Mouse (Mus musculus) kidney, embryonic 16.5 days (tissue): ENCODE data around the gene Ggcx. TPM values are rescaled to one million over a fixed set of nuclear protein-coding genes. Genes with fewer than 3 reads are reported as not detected.
"Not testable (repeated sequence)": the region's sequence is repeated elsewhere in the genome, so short reads cannot be mapped to it uniquely, and the experiment has no call there.

Experiments
- ATAC-seq: fragments of 200-750 bp; cut with Nextera tagmentation; 2 replicates; pipeline ENCODE4 v1.8.0; 2017; ENCODE audit warnings: moderate TSS enrichment; ENCODE audit not compliant: low FRiP score, low TSS enrichment
- H3K27ac ChIP-seq: fragments of 300-500 bp; sonication (generic); 2 replicates; pipeline ENCODE4 v1.5.1; 2014; ENCODE audit warnings: low read length
- H3K27me3 ChIP-seq: fragments of 300-500 bp; sonication (generic); 2 replicates; pipeline ENCODE4 v1.6.1; 2014; ENCODE audit warnings: low read length, control low read depth, mixed read lengths; ENCODE audit not compliant: insufficient read depth
- H3K36me3 ChIP-seq: fragments of 300-500 bp; sonication (generic); 2 replicates; pipeline ENCODE4 v1.6.1; 2014; ENCODE audit warnings: low read length, control low read depth, mixed read lengths; ENCODE audit not compliant: insufficient read depth
- H3K4me1 ChIP-seq: fragments of 300-500 bp; sonication (generic); 2 replicates; pipeline ENCODE4 v1.6.1; 2014; ENCODE audit warnings: low read length, control low read depth, mixed read lengths; ENCODE audit not compliant: insufficient read depth
- H3K4me2 ChIP-seq: fragments of 300-500 bp; sonication (generic); replicated peaks from 2 replicates; pipeline ENCODE4 v1.6.1; 2014; ENCODE audit warnings: low read depth, low read length
- H3K4me3 ChIP-seq: fragments of 300-500 bp; sonication (generic); 2 replicates; pipeline ENCODE4 v1.5.1; 2014; ENCODE audit warnings: mild to moderate bottlenecking, low read length
- H3K9ac ChIP-seq: fragments of 300-500 bp; sonication (generic); replicated peaks from 2 replicates; pipeline ENCODE4 v1.6.1; 2014; ENCODE audit warnings: low read length
- H3K9me3 ChIP-seq: fragments of 300-500 bp; sonication (generic); 2 replicates; pipeline ENCODE4 v1.6.1; 2016; ENCODE audit warnings: low read length, control low read depth
- WGBS: fragments of 180-500 bp; shearing (Covaris S2); extraction: QIAGEN DNeasy Blood & Tissue Kit; methylation state at CpG from one replicate; pipeline ENCODE4 v1.1.7; 2014; 5-methylcytosine and 5-hydroxymethylcytosine counted together
- polyA plus RNA-seq: library from polyadenylated mRNA; unstranded; fragments of >200 nt; fragmentation: Nextera tagmentation; extraction: Ambion mirVana; gene quantifications from 2 replicates; pipeline ENCODE4 v1.2.1, GENCODE M21; 2015

The Ggcx gene
- polyA plus RNA-seq, 1 experiment from 2014 or later = 31.4 TPM

- Histone ChIP-seq H3K4me2 (peak within 1 kb of the TSS; percentile 91), H3K27me3 (no peaks in the 10 kb centered on the region), H3K27ac (peak within 1 kb of the TSS; percentile 99), H3K9me3 (no peaks in the 10 kb centered on the region), H3K36me3 (peaks cover 22% of the 10 kb centered on the region), H3K4me3 (peak within 1 kb of the TSS; percentile 100), H3K4me1 (peaks cover 24% of the 10 kb centered on the region), H3K9ac (peak within 1 kb of the TSS; percentile 100)
- peak; percentile 91 for ATAC-seq
- under 1% methylated on average over 77 of the region's 77 CpGs for WGBS
Observed at GRCm38 (mm10) chr6:72439355-72440185, 25.5 kb downstream of the Ggcx start, which contains the start of gene Mat2a. TSS of gene Mat2a (minus strand) at chr6:72439558.

- Histone ChIP-seq H3K27ac (peak overlapping the region; percentile 99), H3K4me2 (peak overlapping the region; percentile 91), H3K27me3 (no peaks in the 10 kb centered on the region), H3K4me1 (peaks cover 24% of the 10 kb centered on the region), H3K9ac (peak overlapping the region; percentile 100), H3K9me3 (no peaks in the 10 kb centered on the region), H3K36me3 (peaks cover 18% of the 10 kb centered on the region), H3K4me3 (peak overlapping the region; percentile 100)
- no peak; the same call in 1 of the 2 replicates for ATAC-seq
- WGBS = 8% methylated on average over 17 of the region's 17 CpGs
Observed at GRCm38 (mm10) chr6:72440186-72440990, 26.3 kb downstream of the Ggcx start.

GRCm38 (mm10) chr6:72442921-72443604 lies 29.0 kb downstream of the Ggcx start:
- no peak for ATAC-seq
- Histone ChIP-seq H3K27me3 (no peaks in the 10 kb centered on the region), H3K36me3 (no peaks in the 10 kb centered on the region), H3K4me1 (peaks cover 10% of the 10 kb centered on the region), H3K9ac (no peak overlapping the region), H3K4me3 (no peak overlapping the region), H3K27ac (no peak overlapping the region), H3K4me2 (no peak overlapping the region), H3K9me3 (no peaks in the 10 kb centered on the region)
- WGBS = 85% methylated on average over 1 of the region's 1 CpGs

GRCm38 (mm10) chr6:72445011-72445410 lies 30.9 kb downstream of the Ggcx start:
- ATAC-seq = no peak
- H3K9ac ChIP-seq = no peak overlapping the region

GRCm38 (mm10) chr6:72447487-72447886 lies 33.4 kb downstream of the Ggcx start:
- H3K4me2 ChIP-seq = no peak overlapping the region
- H3K9me3 ChIP-seq = no peaks in the 10 kb centered on the region
- no peak overlapping the region for H3K27ac ChIP-seq
- no peaks in the 10 kb centered on the region for H3K4me1 ChIP-seq
- no peaks in the 10 kb centered on the region for H3K27me3 ChIP-seq
- H3K4me3 ChIP-seq = no peak overlapping the region
- no peak for ATAC-seq
- no peak overlapping the region for H3K9ac ChIP-seq
- no peaks in the 10 kb centered on the region for H3K36me3 ChIP-seq
- WGBS = 79% methylated on average over 2 of the region's 2 CpGs

More at GRCm38 (mm10) chr6:72445011-72445410, 30.9 kb downstream of the Ggcx start:
- H3K9me3 ChIP-seq = no peaks in the 10 kb centered on the region
- H3K4me1 ChIP-seq = peaks cover 10% of the 10 kb centered on the region
- no peaks in the 10 kb centered on the region for H3K27me3 ChIP-seq
- no peak overlapping the region for H3K4me2 ChIP-seq
- H3K36me3 ChIP-seq = no peaks in the 10 kb centered on the region
- H3K27ac ChIP-seq = no peak overlapping the region
- H3K4me3 ChIP-seq = no peak overlapping the region

- H3K4me2 ChIP-seq, H3K36me3 ChIP-seq, H3K9ac ChIP-seq, H3K9me3 ChIP-seq, H3K4me3 ChIP-seq, H3K27me3 ChIP-seq, H3K27ac ChIP-seq, ATAC-seq: not testable (repeated sequence)
- 60% methylated on average over 2 of the region's 2 CpGs for WGBS
- peaks cover 10% of the 10 kb centered on the region; the same call in 1 of the 2 replicates for H3K4me1 ChIP-seq
Observed at GRCm38 (mm10) chr6:72451778-72452177, 37.7 kb downstream of the Ggcx start.

- 88% methylated on average over 2 of the region's 2 CpGs for WGBS
- H3K4me2 ChIP-seq = no peak overlapping the region
- peak; percentile 42; the same call in 1 of the 2 replicates for ATAC-seq
- H3K4me3 ChIP-seq = no peak overlapping the region
- no peaks in the 10 kb centered on the region for H3K27me3 ChIP-seq
- H3K27ac ChIP-seq = no peak overlapping the region
- no peaks in the 10 kb centered on the region for H3K36me3 ChIP-seq
- no peak overlapping the region for H3K9ac ChIP-seq
- H3K4me1 ChIP-seq = peaks cover 10% of the 10 kb centered on the region; the same call in 1 of the 2 replicates
- no peaks in the 10 kb centered on the region for H3K9me3 ChIP-seq
Observed at GRCm38 (mm10) chr6:72452329-72452728, 38.2 kb downstream of the Ggcx start.

- no peak for ATAC-seq
- peaks cover 10% of the 10 kb centered on the region; the same call in 1 of the 2 replicates for H3K4me1 ChIP-seq
- no peaks in the 10 kb centered on the region for H3K9me3 ChIP-seq
- no peak overlapping the region for H3K27ac ChIP-seq
- no peaks in the 10 kb centered on the region for H3K27me3 ChIP-seq
- H3K4me2 ChIP-seq = no peak overlapping the region
- H3K36me3 ChIP-seq = no peaks in the 10 kb centered on the region
- 72% methylated on average over 3 of the region's 3 CpGs for WGBS
- H3K9ac ChIP-seq = no peak overlapping the region
- H3K4me3 ChIP-seq = no peak overlapping the region
Observed at GRCm38 (mm10) chr6:72453578-72453977, 39.5 kb downstream of the Ggcx start.

- Histone ChIP-seq H3K27me3 (no peaks in the 10 kb centered on the region), H3K4me3 (no peak overlapping the region), H3K36me3 (no peaks in the 10 kb centered on the region), H3K9me3 (no peaks in the 10 kb centered on the region), H3K27ac (peak overlapping the region; percentile 40; the same call in 1 of the 2 replicates), H3K4me2 (no peak overlapping the region), H3K9ac (0 out of 2 replicates have a peak overlapping the region, but pooled peaks have one; percentile 37), H3K4me1 (peaks cover 10% of the 10 kb centered on the region; the same call in 1 of the 2 replicates)
- ATAC-seq = no peak; the same call in 1 of the 2 replicates
- WGBS = 48% methylated on average over 7 of the region's 7 CpGs
Observed at GRCm38 (mm10) chr6:72454072-72454746, 40.1 kb downstream of the Ggcx start.
